ENCODE assay signal across 7 mouse cellular contexts in the genomic region with DNA sequence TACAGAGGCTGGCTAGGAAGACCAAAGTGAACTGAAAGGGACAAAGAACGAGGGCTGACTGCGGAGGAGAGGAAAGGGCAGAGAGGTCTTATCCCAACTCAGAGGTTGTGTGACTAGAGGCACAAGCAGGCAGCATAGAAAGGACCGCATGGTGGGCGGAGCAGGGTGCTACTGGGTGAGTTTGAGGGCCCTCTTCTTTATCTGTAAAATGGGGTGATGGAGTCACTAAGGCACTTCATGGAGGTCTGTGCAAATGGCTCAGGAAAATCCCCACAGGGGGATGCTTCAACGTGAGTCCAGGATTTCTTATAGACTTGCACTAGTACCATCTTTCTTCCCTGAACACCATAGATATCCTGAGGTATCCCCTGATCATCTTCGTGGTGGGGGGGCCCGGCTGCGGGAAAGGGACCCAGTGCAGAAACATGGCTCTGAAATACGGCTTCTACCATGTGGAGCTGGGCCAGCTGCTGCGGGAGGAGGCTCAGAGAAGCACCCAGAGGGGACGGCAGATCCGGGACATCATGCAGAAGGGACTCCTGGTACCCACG. TPM values are rescaled to one million over a fixed set of nuclear protein-coding genes. Genes with fewer than 3 reads are reported as not detected.
DNase-seq lines count a peak whose midpoint lies in the region; ATAC-seq lines count a peak whose summit lies in the region.

No protein-coding gene starts in this region.

- no peak for ATAC-seq in lung, embryonic 16.5 days (ENCODE audit: low read depth)
- peak; percentile 1; the same call in 1 of the 2 replicates for ATAC-seq in neural tube, embryonic 15.5 days (ENCODE audit: low FRiP score)
- ATAC-seq in erythroid progenitor cell, adult 5-6 weeks (replicated peaks; ENCODE audit: low FRiP score, poor library complexity, severe bottlenecking) = no peak

- H3K27me3 ChIP-seq in lung, embryonic 16.5 days (ENCODE audit: control insufficient read depth, insufficient read depth, low read depth, low read length) = no peaks in the 10 kb centered on the region
- no peaks in the 10 kb centered on the region for H3K27me3 ChIP-seq in forebrain, embryonic 10.5 days (ENCODE audit: poor library complexity, severe bottlenecking)
- no peaks in the 10 kb centered on the region for H3K27me3 ChIP-seq in limb, embryonic 10.5 days (ENCODE audit: low read depth, poor library complexity, severe bottlenecking)
- no peaks in the 10 kb centered on the region; the same call in 1 of the 2 replicates for H3K27me3 ChIP-seq in neural tube, embryonic 15.5 days (replicated peaks)

- peak overlapping the region; percentile 78 for H3K9ac ChIP-seq in lung, embryonic 16.5 days (ENCODE audit: low read length)
- H3K9ac ChIP-seq in neural tube, embryonic 15.5 days (replicated peaks) = peak overlapping the region; percentile 84

- H3K9me3 ChIP-seq in lung, embryonic 16.5 days (ENCODE audit: control insufficient read depth, low read length) = no peaks in the 10 kb centered on the region
- no peaks in the 10 kb centered on the region for H3K9me3 ChIP-seq in forebrain, embryonic 10.5 days
- H3K9me3 ChIP-seq in limb, embryonic 10.5 days (replicated peaks) = no peaks in the 10 kb centered on the region
- no peaks in the 10 kb centered on the region for H3K9me3 ChIP-seq in neural tube, embryonic 15.5 days (replicated peaks)

- 64% methylated on average over 13 of the region's 13 CpGs for WGBS in lung, embryonic 16.5 days
- WGBS in forebrain, embryonic 10.5 days = 75% methylated on average over 13 of the region's 13 CpGs
- 78% methylated on average over 13 of the region's 13 CpGs for WGBS in limb, embryonic 10.5 days
- WGBS in neural tube, embryonic 15.5 days = 76% methylated on average over 13 of the region's 13 CpGs

- H3K4me2 ChIP-seq in lung, embryonic 16.5 days (ENCODE audit: low read depth, low read length) = peak overlapping the region; percentile 79
- H3K4me2 ChIP-seq in neural tube, embryonic 15.5 days = peak overlapping the region; percentile 88

- H3K4me1 ChIP-seq in lung, embryonic 16.5 days (replicated peaks; ENCODE audit: control insufficient read depth, insufficient read depth, low read length) = peaks cover 17% of the 10 kb centered on the region
- H3K4me1 ChIP-seq in forebrain, embryonic 10.5 days = peaks cover 25% of the 10 kb centered on the region
- H3K4me1 ChIP-seq in limb, embryonic 10.5 days = peaks cover 18% of the 10 kb centered on the region
- H3K4me1 ChIP-seq in neural tube, embryonic 15.5 days = peaks cover 26% of the 10 kb centered on the region

- H3K36me3 ChIP-seq in lung, embryonic 16.5 days (ENCODE audit: control insufficient read depth, insufficient read depth, low read length) = peaks cover 5% of the 10 kb centered on the region; the same call in 1 of the 2 replicates
- peaks cover 22% of the 10 kb centered on the region for H3K36me3 ChIP-seq in forebrain, embryonic 10.5 days (replicated peaks)
- peaks cover 23% of the 10 kb centered on the region for H3K36me3 ChIP-seq in limb, embryonic 10.5 days
- H3K36me3 ChIP-seq in neural tube, embryonic 15.5 days = peaks cover 20% of the 10 kb centered on the region

- no peak for DNase-seq in lung, postnatal 36 days
- DNase-seq in forebrain, embryonic 10.5 days (ENCODE audit: extremely low spot score, low spot score) = no peak
- no peak for DNase-seq in limb, embryonic 10.5 days (ENCODE audit: low spot score)
- DNase-seq in thymus, adult 18-20 months = no peak

- H3K4me3 ChIP-seq in lung, embryonic 16.5 days (ENCODE audit: low read length) = peak overlapping the region; percentile 67
- peak overlapping the region; percentile 88 for H3K4me3 ChIP-seq in forebrain, embryonic 10.5 days
- peak overlapping the region; percentile 83 for H3K4me3 ChIP-seq in limb, embryonic 10.5 days
- peak overlapping the region; percentile 83 for H3K4me3 ChIP-seq in neural tube, embryonic 15.5 days (replicated peaks)

- peak overlapping the region; percentile 92 for H3K27ac ChIP-seq in lung, embryonic 16.5 days (ENCODE audit: low read length)
- H3K27ac ChIP-seq in forebrain, embryonic 10.5 days = peak overlapping the region; percentile 96
- peak overlapping the region; percentile 90 for H3K27ac ChIP-seq in limb, embryonic 10.5 days
- H3K27ac ChIP-seq in neural tube, embryonic 15.5 days (replicated peaks) = peak overlapping the region; percentile 98

RNA-seq across cellular contexts. Expression of gene Gm17949, which starts 1.1 kb away (rescaled TPM):
- 0.63 and 1.0 TPM in 2 replicates for polyA plus RNA-seq in lung, embryonic 16.5 days (2015; fragmentation: Nextera tagmentation; extraction: Ambion mirVana)
- polyA plus RNA-seq in forebrain, embryonic 10.5 days (2016; fragmentation: Nextera tagmentation; extraction: Ambion mirVana) = 0.34 and 0.43 TPM in 2 replicates
- polyA plus RNA-seq in limb, embryonic 10.5 days (2016; fragmentation: Nextera tagmentation; extraction: Ambion mirVana) = 0.20 and 0.45 TPM in 2 replicates
- polyA plus RNA-seq in neural tube, embryonic 15.5 days (2015; fragmentation: Nextera tagmentation; extraction: Ambion mirVana) = 0.26 and 0.46 TPM in 2 replicates
- not detected in 2 replicates for total RNA-seq in erythroid progenitor cell, adult 5-6 weeks (2015; ENCODE audit: low replicate concordance)
- not detected in 2 replicates for total RNA-seq in erythroid progenitor cell, adult 5-6 weeks (2017; ENCODE audit: low replicate concordance)

RNA-seq across cellular contexts. Expression of gene Gtf2f1, which starts 1.2 kb away (rescaled TPM):
- polyA plus RNA-seq in lung, embryonic 16.5 days (2015; fragmentation: Nextera tagmentation; extraction: Ambion mirVana) = 60.0 and 61.3 TPM in 2 replicates
- 82.3 and 83.9 TPM in 2 replicates for polyA plus RNA-seq in forebrain, embryonic 10.5 days (2016; fragmentation: Nextera tagmentation; extraction: Ambion mirVana)
- polyA plus RNA-seq in limb, embryonic 10.5 days (2016; fragmentation: Nextera tagmentation; extraction: Ambion mirVana) = 76.4 and 80.8 TPM in 2 replicates
- polyA plus RNA-seq in neural tube, embryonic 15.5 days (2015; fragmentation: Nextera tagmentation; extraction: Ambion mirVana) = 63.2 and 70.7 TPM in 2 replicates
- total RNA-seq in erythroid progenitor cell, adult 5-6 weeks (2015; ENCODE audit: low replicate concordance) = 57.4 and 61.3 TPM in 2 replicates
- total RNA-seq in erythroid progenitor cell, adult 5-6 weeks (2017; ENCODE audit: low replicate concordance) = 70.8 and 90.7 TPM in 2 replicates

RNA-seq across cellular contexts. Expression of gene Pspn, which starts 12.5 kb away (rescaled TPM):
- polyA plus RNA-seq in lung, embryonic 16.5 days (2015; fragmentation: Nextera tagmentation; extraction: Ambion mirVana) = not detected in 2 replicates
- 0.35 and 0.50 TPM in 2 replicates for polyA plus RNA-seq in forebrain, embryonic 10.5 days (2016; fragmentation: Nextera tagmentation; extraction: Ambion mirVana)
- not detected in 2 replicates for polyA plus RNA-seq in limb, embryonic 10.5 days (2016; fragmentation: Nextera tagmentation; extraction: Ambion mirVana)
- polyA plus RNA-seq in neural tube, embryonic 15.5 days (2015; fragmentation: Nextera tagmentation; extraction: Ambion mirVana) = 0.43 and 0.49 TPM in 2 replicates
- not detected in 2 replicates for total RNA-seq in erythroid progenitor cell, adult 5-6 weeks (2015; ENCODE audit: low replicate concordance)
- not detected in 2 replicates for total RNA-seq in erythroid progenitor cell, adult 5-6 weeks (2017; ENCODE audit: low replicate concordance)

RNA-seq across cellular contexts. Expression of gene Alkbh7, which starts 15.2 kb away (rescaled TPM):
- 41.3 and 42.6 TPM in 2 replicates for polyA plus RNA-seq in lung, embryonic 16.5 days (2015; fragmentation: Nextera tagmentation; extraction: Ambion mirVana)
- 37.0 and 38.6 TPM in 2 replicates for polyA plus RNA-seq in forebrain, embryonic 10.5 days (2016; fragmentation: Nextera tagmentation; extraction: Ambion mirVana)
- 44.2 and 44.9 TPM in 2 replicates for polyA plus RNA-seq in limb, embryonic 10.5 days (2016; fragmentation: Nextera tagmentation; extraction: Ambion mirVana)
- 56.2 and 59.4 TPM in 2 replicates for polyA plus RNA-seq in neural tube, embryonic 15.5 days (2015; fragmentation: Nextera tagmentation; extraction: Ambion mirVana)
- total RNA-seq in erythroid progenitor cell, adult 5-6 weeks (2015; ENCODE audit: low replicate concordance) = not detected in 2 replicates
- 6.2 TPM in 1 of 2 replicates, not detected in the other for total RNA-seq in erythroid progenitor cell, adult 5-6 weeks (2017; ENCODE audit: low replicate concordance)

RNA-seq across cellular contexts. Expression of gene Khsrp, which starts 19.0 kb away (rescaled TPM):
- 21.3 and 23.7 TPM in 2 replicates for polyA plus RNA-seq in lung, embryonic 16.5 days (2015; fragmentation: Nextera tagmentation; extraction: Ambion mirVana)
- 47.7 and 50.2 TPM in 2 replicates for polyA plus RNA-seq in forebrain, embryonic 10.5 days (2016; fragmentation: Nextera tagmentation; extraction: Ambion mirVana)
- 47.0 and 48.8 TPM in 2 replicates for polyA plus RNA-seq in limb, embryonic 10.5 days (2016; fragmentation: Nextera tagmentation; extraction: Ambion mirVana)
- polyA plus RNA-seq in neural tube, embryonic 15.5 days (2015; fragmentation: Nextera tagmentation; extraction: Ambion mirVana) = 25.8 and 29.1 TPM in 2 replicates
- total RNA-seq in erythroid progenitor cell, adult 5-6 weeks (2015; ENCODE audit: low replicate concordance) = 87.6 and 97.7 TPM in 2 replicates
- 85.6 and 85.9 TPM in 2 replicates for total RNA-seq in erythroid progenitor cell, adult 5-6 weeks (2017; ENCODE audit: low replicate concordance)
